Mouse (Mus musculus) bone marrow macrophage, adult 2 months (primary cell): Measurements from ENCODE around the gene Plppr1.

Source experiments
- CTCF ChIP-seq: IDR thresholded peaks from 2 replicates; pipeline ENCODE4 v1.5.1; 2012; ENCODE audit warnings: low read depth, mild to moderate bottlenecking, low read length, moderate library complexity
- POLR2A ChIP-seq: IDR thresholded peaks from 2 replicates; pipeline ENCODE4 v1.6.1; 2012; ENCODE audit warnings: mild to moderate bottlenecking, low read depth, low read length, borderline replicate concordance

DNA sequence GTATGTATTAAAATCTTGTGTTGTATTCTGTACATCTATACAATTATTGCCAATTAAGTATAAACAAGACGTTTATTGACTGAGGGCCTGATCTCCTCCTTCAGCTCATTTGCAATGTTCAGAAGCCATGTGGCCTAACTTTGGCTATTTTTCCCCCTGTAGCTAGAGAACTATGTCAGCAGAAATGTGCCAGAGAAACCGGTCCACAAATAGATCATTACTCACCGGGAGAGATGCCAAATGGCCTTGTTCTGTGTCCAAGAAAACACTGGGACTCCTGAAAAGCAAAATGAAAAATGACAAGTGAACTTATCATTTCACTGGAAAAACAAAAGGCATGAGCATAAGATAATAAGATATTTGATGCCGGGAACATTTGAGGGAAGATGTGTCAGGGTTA lies 13.8 kb downstream of the Plppr1 start:
- TF ChIP-seq POLR2A (no peak), CTCF (no peak)
